Mouse (Mus musculus): ENCODE data around the gene Stub1. TPM values are rescaled to one million over a fixed set of nuclear protein-coding genes. Genes with fewer than 3 reads are reported as not detected.

Gene Stub1
- polyA plus RNA-seq, 1 experiment from 2014 or later, result 325 TPM

- H3K4me3 ChIP-seq, result peak overlapping the region; percentile 82
- under 1% methylated on average over 64 of the region's 77 CpGs for WGBS
- peak; percentile 89 for ATAC-seq (ENCODE audit: low FRiP score)
These were observed 541 bp downstream of the Stub1 start for GRCm38 (mm10) chr17:25832436-25833290.

GRCm38 (mm10) chr17:25831451-25832281 is 1.5 kb downstream of the Stub1 start:
- no peak for ATAC-seq (ENCODE audit: low FRiP score)
- peak overlapping the region; percentile 91 for H3K9ac ChIP-seq
- peak overlapping the region; percentile 82 for H3K4me3 ChIP-seq
- H3K4me2 ChIP-seq, result peak overlapping the region; percentile 99
- WGBS, result 66% methylated on average over 21 of the region's 21 CpGs
- peaks cover 51% of the 10 kb centered on the region for H3K36me3 ChIP-seq
- no peaks in the 10 kb centered on the region for H3K27me3 ChIP-seq
- peak overlapping the region; percentile 97 for H3K27ac ChIP-seq
- no peaks in the 10 kb centered on the region for H3K9me3 ChIP-seq
- H3K4me1 ChIP-seq (replicated peaks), result peaks cover 85% of the 10 kb centered on the region

More at GRCm38 (mm10) chr17:25832436-25833290, 541 bp downstream of the Stub1 start:
- Histone ChIP-seq H3K4me1 (replicated peaks) (peaks cover 85% of the 10 kb centered on the region), H3K27ac (peak overlapping the region; percentile 97), H3K4me2 (peak overlapping the region; percentile 99), H3K9ac (peak overlapping the region; percentile 91), H3K9me3 (no peaks in the 10 kb centered on the region), H3K27me3 (no peaks in the 10 kb centered on the region), H3K36me3 (peaks cover 41% of the 10 kb centered on the region)

GRCm38 (mm10) chr17:25830806-25831431 is 2.3 kb downstream of the Stub1 start:
- H3K4me3 ChIP-seq, result peak overlapping the region; percentile 82; the same call in 1 of the 2 replicates
- peak overlapping the region; percentile 91 for H3K9ac ChIP-seq
- peaks cover 85% of the 10 kb centered on the region for H3K4me1 ChIP-seq (replicated peaks)
- no peaks in the 10 kb centered on the region for H3K9me3 ChIP-seq
- no peak overlapping the region; the same call in 1 of the 2 replicates for H3K27ac ChIP-seq
- ATAC-seq (ENCODE audit: low FRiP score), result no peak
- peaks cover 58% of the 10 kb centered on the region for H3K36me3 ChIP-seq
- no peaks in the 10 kb centered on the region for H3K27me3 ChIP-seq
- WGBS, result 91% methylated on average over 14 of the region's 14 CpGs
- H3K4me2 ChIP-seq, result peak overlapping the region; percentile 99

- H3K4me1 ChIP-seq (replicated peaks), result peaks cover 85% of the 10 kb centered on the region
- H3K27ac ChIP-seq, result 0 out of 2 replicates have a peak overlapping the region, but pooled peaks have one; percentile 95
- peak overlapping the region; percentile 92 for H3K4me2 ChIP-seq
- peak overlapping the region; percentile 67 for H3K4me3 ChIP-seq
- H3K9me3 ChIP-seq, result no peaks in the 10 kb centered on the region
- peak overlapping the region; percentile 89; the same call in 1 of the 2 replicates for H3K9ac ChIP-seq
- ATAC-seq (ENCODE audit: low FRiP score), result no peak
- H3K36me3 ChIP-seq, result peaks cover 58% of the 10 kb centered on the region
- WGBS, result 90% methylated on average over 4 of the region's 4 CpGs
- H3K27me3 ChIP-seq, result no peaks in the 10 kb centered on the region
These were observed 2.9 kb downstream of the Stub1 start for GRCm38 (mm10) chr17:25830200-25830753.

GRCm38 (mm10) chr17:25829558-25830017 is 3.6 kb downstream of the Stub1 start:
- H3K4me2 ChIP-seq, result peak overlapping the region; percentile 92
- H3K27ac ChIP-seq, result peak overlapping the region; percentile 95
- H3K27me3 ChIP-seq, result no peaks in the 10 kb centered on the region
- H3K4me1 ChIP-seq (replicated peaks), result peaks cover 85% of the 10 kb centered on the region
- peaks cover 51% of the 10 kb centered on the region for H3K36me3 ChIP-seq
- WGBS, result 40% methylated on average over 8 of the region's 8 CpGs
- H3K9me3 ChIP-seq, result no peaks in the 10 kb centered on the region
- peak overlapping the region; percentile 89 for H3K9ac ChIP-seq
- H3K4me3 ChIP-seq, result peak overlapping the region; percentile 67
- no peak for ATAC-seq (ENCODE audit: low FRiP score)

- Histone ChIP-seq H3K36me3 (peaks cover 51% of the 10 kb centered on the region), H3K9me3 (no peaks in the 10 kb centered on the region), H3K4me2 (peak within 1 kb of the TSS; percentile 92), H3K4me1 (replicated peaks) (peaks cover 85% of the 10 kb centered on the region), H3K4me3 (peak within 1 kb of the TSS; percentile 67), H3K9ac (peak within 1 kb of the TSS; percentile 89), H3K27ac (peak within 1 kb of the TSS; percentile 95), H3K27me3 (no peaks in the 10 kb centered on the region)
- ATAC-seq (ENCODE audit: low FRiP score), result peak; percentile 60
- WGBS, result 1% methylated on average over 32 of the region's 32 CpGs
These were observed 4.3 kb downstream of the Stub1 start, which contains the start of gene Jmjd8 for GRCm38 (mm10) chr17:25828712-25829557. Gene Jmjd8, plus strand, starts transcription at chr17:25828867.

- no peaks in the 10 kb centered on the region for H3K27me3 ChIP-seq
- H3K9ac ChIP-seq, result peak overlapping the region; percentile 89
- WGBS, result 84% methylated on average over 8 of the region's 8 CpGs
- H3K9me3 ChIP-seq, result no peaks in the 10 kb centered on the region
- peak overlapping the region; percentile 92 for H3K4me2 ChIP-seq
- H3K27ac ChIP-seq, result peak overlapping the region; percentile 95
- no peak for ATAC-seq (ENCODE audit: low FRiP score)
- H3K4me1 ChIP-seq (replicated peaks), result peaks cover 82% of the 10 kb centered on the region
- peak overlapping the region; percentile 67 for H3K4me3 ChIP-seq
- peaks cover 51% of the 10 kb centered on the region for H3K36me3 ChIP-seq
These were observed 5.0 kb downstream of the Stub1 start for GRCm38 (mm10) chr17:25828223-25828594.

GRCm38 (mm10) chr17:25827546-25828222 is 5.5 kb downstream of the Stub1 start:
- H3K4me2 ChIP-seq, result peak overlapping the region; percentile 92; the same call in 1 of the 2 replicates

GRCm38 (mm10) chr17:25827011-25827410 is 6.2 kb downstream of the Stub1 start:
- Histone ChIP-seq H3K9ac (0 out of 2 replicates have a peak overlapping the region, but pooled peaks have one; percentile 13), H3K4me2 (no peak overlapping the region), H3K4me3 (no peak overlapping the region), H3K36me3 (peaks cover 51% of the 10 kb centered on the region), H3K27ac (no peak overlapping the region), H3K4me1 (replicated peaks) (peaks cover 82% of the 10 kb centered on the region), H3K27me3 (no peaks in the 10 kb centered on the region), H3K9me3 (no peaks in the 10 kb centered on the region)
- no peak for ATAC-seq (ENCODE audit: low FRiP score)
- 97% methylated on average over 13 of the region's 13 CpGs for WGBS

More at GRCm38 (mm10) chr17:25827546-25828222, 5.5 kb downstream of the Stub1 start:
- H3K4me3 ChIP-seq, result no peak overlapping the region
- no peak for ATAC-seq (ENCODE audit: low FRiP score)
- H3K36me3 ChIP-seq, result peaks cover 51% of the 10 kb centered on the region
- H3K9me3 ChIP-seq, result no peaks in the 10 kb centered on the region
- 87% methylated on average over 22 of the region's 22 CpGs for WGBS
- H3K27me3 ChIP-seq, result no peaks in the 10 kb centered on the region
- peak overlapping the region; percentile 89 for H3K9ac ChIP-seq
- H3K27ac ChIP-seq, result no peak overlapping the region; the same call in 1 of the 2 replicates
- peaks cover 85% of the 10 kb centered on the region for H3K4me1 ChIP-seq (replicated peaks)

GRCm38 (mm10) chr17:25825984-25826570 is 7.1 kb downstream of the Stub1 start:
- Histone ChIP-seq H3K9ac (0 out of 2 replicates have a peak overlapping the region, but pooled peaks have one; percentile 8), H3K4me2 (no peak overlapping the region), H3K36me3 (peaks cover 44% of the 10 kb centered on the region), H3K4me1 (replicated peaks) (peaks cover 73% of the 10 kb centered on the region), H3K9me3 (no peaks in the 10 kb centered on the region), H3K4me3 (no peak overlapping the region), H3K27ac (no peak overlapping the region), H3K27me3 (no peaks in the 10 kb centered on the region)
- ATAC-seq (ENCODE audit: low FRiP score), result no peak
- 96% methylated on average over 27 of the region's 27 CpGs for WGBS

Measured in hindbrain, embryonic 13.5 days (tissue).